Mouse (Mus musculus): Measurements from ENCODE around the gene Fstl4.

- TF ChIP-seq CHD2 (IDR thresholded peaks at IDR 0.05; ENCODE audit: low read depth, low read length) = no peak
- TF ChIP-seq MAFK (IDR thresholded peaks at IDR 0.05; ENCODE audit: insufficient read depth, low read depth, low read length) = no peak
- TF ChIP-seq ZC3H11A (IDR thresholded peaks at IDR 0.05; ENCODE audit: borderline replicate concordance, low read depth, low read length) = no peak
- no peak for TF ChIP-seq ZNF384 (IDR thresholded peaks at IDR 0.05; ENCODE audit: low read depth, low read length)
These were observed at the start of gene Fstl4 for GRCm38 (mm10) chr11:52764461-52764893.

Data from ES-E14 (cell line).